Mouse (Mus musculus) heart, postnatal 0 days (tissue): ENCODE data around the gene Palm2.
A peak's percentile ranks its signal among the peaks of the same experiment; 100 is the strongest.

Experiments used
- CTCF ChIP-seq: IDR thresholded peaks from 2 replicates; pipeline ENCODE4 v1.5.1; 2016; ENCODE audit warnings: antibody characterized with exemption, control low read depth, low read depth
- EP300 ChIP-seq: IDR thresholded peaks from 2 replicates; pipeline ENCODE4 v1.6.1; 2016; ENCODE audit warnings: antibody characterized with exemption, low read depth

DNA sequence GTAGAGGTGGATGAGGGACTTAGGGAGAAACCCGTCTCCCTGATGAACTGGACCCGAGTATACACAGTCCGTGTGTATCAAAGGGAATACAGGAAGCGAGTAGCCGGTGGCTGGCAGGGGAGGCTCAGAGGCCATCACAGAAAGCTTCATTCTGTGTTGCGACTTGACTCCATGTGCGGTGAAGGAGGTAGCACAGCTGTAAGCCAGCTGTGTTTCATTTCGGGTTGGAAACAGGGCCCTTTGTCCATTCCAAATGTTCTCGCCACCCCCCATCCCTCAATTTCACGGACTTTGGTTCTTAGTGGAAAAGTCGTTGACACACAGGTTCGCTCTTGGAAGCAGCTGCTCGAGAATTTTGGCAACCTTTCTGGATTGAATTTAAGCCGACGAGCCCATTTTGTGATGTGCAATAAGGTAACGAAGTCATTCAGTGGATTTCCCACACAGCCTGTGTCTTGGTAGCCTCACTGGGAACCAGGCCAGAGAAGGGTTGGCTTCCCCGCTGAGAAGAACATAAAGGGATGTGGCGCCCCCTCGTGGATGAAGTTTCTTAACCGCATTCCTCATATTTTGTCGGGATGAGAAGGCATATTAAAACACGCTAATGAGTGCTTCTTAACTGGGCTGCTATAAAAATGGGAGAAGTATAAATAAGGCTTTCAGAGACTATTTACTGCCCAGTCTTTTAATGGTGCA, 173.3 kb downstream of the Palm2 start:
- TF ChIP-seq CTCF (peak; percentile 78), EP300 (no peak)
